Mouse (Mus musculus) heart, postnatal 10 days (tissue): ENCODE measurements around the gene Gata2. TPM values are rescaled to one million over a fixed set of nuclear protein-coding genes. Genes with fewer than 3 reads are reported as not detected.

Experiments
- DNase-seq, 2 experiments: peaks; one replicate each; pipeline ENCODE4 v3.0.0; 2021
- intact Hi-C: fragments of 180-260 bp; cut with DNase I; formaldehyde crosslinking; loops from one replicate; pipeline ENCODE4 v1.15.1; 2025
- total RNA-seq, 2 experiments: library from RNA; stranded (reverse); gene quantifications; 2 replicates each; pipeline ENCODE4 v1.2.3; 2021

Gene Gata2
- total RNA-seq, 2 experiments from 2014 or later = 20.7 to 23.3 TPM

- intact Hi-C loops = no loop called here
- peak; percentile 40 to 43 for DNase-seq
Measured at GRCm38 (mm10) chr6:88205937-88206336, 12.2 kb downstream of the Gata2 start.

GRCm38 (mm10) chr6:88206566-88206965 lies 12.9 kb downstream of the Gata2 start:
- no peak for DNase-seq
- intact Hi-C loops = no loop called here

GRCm38 (mm10) chr6:88207403-88208033 lies 13.8 kb downstream of the Gata2 start:
- intact Hi-C loops = no loop called here
- no peak for DNase-seq

- intact Hi-C loops = no loop called here
- no peak for DNase-seq
Measured at GRCm38 (mm10) chr6:88208321-88208720, 14.6 kb downstream of the Gata2 start.

GRCm38 (mm10) chr6:88209453-88209852 lies 15.8 kb downstream of the Gata2 start:
- intact Hi-C loops = no loop called here
- no peak for DNase-seq

- intact Hi-C loops = no loop called here
Measured at GRCm38 (mm10) chr6:88210182-88210581, 16.5 kb downstream of the Gata2 start.

GRCm38 (mm10) chr6:88215797-88216196 lies 22.1 kb downstream of the Gata2 start:
- no peak for DNase-seq
- intact Hi-C loops = no loop called here

More at GRCm38 (mm10) chr6:88210182-88210581, 16.5 kb downstream of the Gata2 start:
- DNase-seq = no peak

- intact Hi-C loops = no loop called here
- DNase-seq = no peak
Measured at GRCm38 (mm10) chr6:88216199-88216598, 22.5 kb downstream of the Gata2 start.

GRCm38 (mm10) chr6:88219094-88219493 lies 25.4 kb downstream of the Gata2 start:
- DNase-seq = no peak
- intact Hi-C loops = no loop called here

GRCm38 (mm10) chr6:88221968-88222367 lies 28.3 kb downstream of the Gata2 start, which contains the start of gene Dnajb8:
Dnajb8 (plus strand) TSS chr6:88222268.
- intact Hi-C loops = no loop called here
- DNase-seq = no peak

GRCm38 (mm10) chr6:88226570-88226994 lies 32.9 kb downstream of the Gata2 start:
- DNase-seq = no peak
- intact Hi-C loops = no loop called here

- intact Hi-C loops = no loop called here
- peak in 1 of 2 experiments; percentile 4 for DNase-seq
Measured at GRCm38 (mm10) chr6:88227537-88227936, 33.8 kb downstream of the Gata2 start.

GRCm38 (mm10) chr6:88229221-88229620 lies 35.5 kb downstream of the Gata2 start:
- intact Hi-C loops = no loop called here
- no peak for DNase-seq

GRCm38 (mm10) chr6:88231821-88232220 lies 38.1 kb downstream of the Gata2 start:
- no peak for DNase-seq
- intact Hi-C loops = no loop called here

GRCm38 (mm10) chr6:88232221-88232620 lies 38.5 kb downstream of the Gata2 start:
- intact Hi-C loops = no loop called here
- no peak for DNase-seq

- intact Hi-C loops = no loop called here
- no peak for DNase-seq
Measured at GRCm38 (mm10) chr6:88233996-88234395, 40.3 kb downstream of the Gata2 start.

GRCm38 (mm10) chr6:88235461-88235860 lies 41.8 kb downstream of the Gata2 start:
- intact Hi-C loops = no loop called here
- no peak for DNase-seq

- intact Hi-C loops = no loop called here
Measured at GRCm38 (mm10) chr6:88235983-88236382, 42.3 kb downstream of the Gata2 start.

GRCm38 (mm10) chr6:88236513-88236912 lies 42.8 kb downstream of the Gata2 start:
- DNase-seq = peak; percentile 40 to 53

More at GRCm38 (mm10) chr6:88235983-88236382, 42.3 kb downstream of the Gata2 start:
- DNase-seq = no peak

GRCm38 (mm10) chr6:88242604-88243003 lies 48.9 kb downstream of the Gata2 start:
- peak; percentile 62 to 70 for DNase-seq
- intact Hi-C loops = loop anchor here (1.0 to 5.0 kb wide), 3 partner anchors 53 to 190 kb away; no protein-coding TSS in a partner anchor

More at GRCm38 (mm10) chr6:88236513-88236912, 42.8 kb downstream of the Gata2 start:
- intact Hi-C loops = no loop called here

- DNase-seq = peak in 1 of 2 experiments; percentile 9
- intact Hi-C loops = no loop called here
Measured at GRCm38 (mm10) chr6:88249231-88249630, 55.5 kb downstream of the Gata2 start.

GRCm38 (mm10) chr6:88251396-88251795 lies 57.7 kb downstream of the Gata2 start:
- no peak for DNase-seq
- intact Hi-C loops = no loop called here
